Mouse (Mus musculus) limb, embryonic 11.5 days (tissue): ENCODE measurements around the gene Kri1. TPM values are rescaled to one million over a fixed set of nuclear protein-coding genes. Genes with fewer than 3 reads are reported as not detected.
A peak's percentile ranks its signal among the peaks of the same experiment; 100 is the strongest.
"Not testable (repeated sequence)": the region's sequence is repeated elsewhere in the genome, so short reads cannot be mapped to it uniquely, and the experiment has no call there.

Experiments used
- ATAC-seq: fragments of 200-750 bp; cut with Nextera tagmentation; 2 replicates; pipeline ENCODE4 v1.8.0; 2017; ENCODE audit warnings: low read depth; ENCODE audit not compliant: insufficient number of reproducible peaks, low FRiP score, low TSS enrichment
- DNase-seq: peaks from one replicate; pipeline ENCODE4 v3.0.0-alpha.2; 2015; ENCODE audit warnings: low spot score
- H3K27ac ChIP-seq: fragments of 300-500 bp; sonication (generic); replicated peaks from 2 replicates; pipeline ENCODE4 v1.5.1; 2014; ENCODE audit warnings: low read depth, mild to moderate bottlenecking, low read length
- H3K27me3 ChIP-seq: fragments of 300-500 bp; sonication (generic); 2 replicates; pipeline ENCODE4 v1.6.1; 2014; ENCODE audit warnings: mild to moderate bottlenecking, low read length, mixed read lengths; ENCODE audit not compliant: control insufficient read depth, insufficient read depth
- H3K36me3 ChIP-seq: fragments of 300-500 bp; sonication (generic); 2 replicates; pipeline ENCODE4 v1.6.1; 2014; ENCODE audit warnings: mild to moderate bottlenecking, low read length, moderate library complexity, mixed read lengths; ENCODE audit not compliant: control insufficient read depth, insufficient read depth
- H3K4me1 ChIP-seq: fragments of 300-500 bp; sonication (generic); 2 replicates; pipeline ENCODE4 v1.6.1; 2014; ENCODE audit warnings: low read length, mixed read lengths; ENCODE audit not compliant: control insufficient read depth, insufficient read depth
- H3K4me2 ChIP-seq: fragments of 300-500 bp; sonication (generic); 2 replicates; pipeline ENCODE4 v1.6.1; 2014; ENCODE audit warnings: low read depth, mild to moderate bottlenecking, moderate library complexity; ENCODE audit not compliant: severe bottlenecking
- H3K4me3 ChIP-seq: fragments of 300-500 bp; sonication (generic); 2 replicates; pipeline ENCODE4 v1.5.1; 2014; ENCODE audit warnings: low read depth, low read length
- H3K9ac ChIP-seq: fragments of 300-500 bp; sonication (generic); 2 replicates; pipeline ENCODE4 v1.6.1; 2014; ENCODE audit warnings: mild to moderate bottlenecking, low read length
- H3K9me3 ChIP-seq: fragments of 300-500 bp; sonication (generic); 2 replicates; pipeline ENCODE4 v1.6.1; 2016; ENCODE audit warnings: low read length; ENCODE audit not compliant: control insufficient read depth
- WGBS: fragments of 180-500 bp; shearing (Covaris S2); extraction: QIAGEN DNeasy Blood & Tissue Kit; methylation state at CpG from one replicate; pipeline ENCODE4 v1.1.7; 2014; 5-methylcytosine and 5-hydroxymethylcytosine counted together
- polyA plus RNA-seq: library from polyadenylated mRNA; unstranded; fragments of >200 nt; fragmentation: Nextera tagmentation; extraction: Ambion mirVana; gene quantifications from 2 replicates; pipeline ENCODE4 v1.2.1, GENCODE M21; 2014

Kri1 gene
- polyA plus RNA-seq, 1 experiment from 2014 or later = 14.1 TPM

DNA sequence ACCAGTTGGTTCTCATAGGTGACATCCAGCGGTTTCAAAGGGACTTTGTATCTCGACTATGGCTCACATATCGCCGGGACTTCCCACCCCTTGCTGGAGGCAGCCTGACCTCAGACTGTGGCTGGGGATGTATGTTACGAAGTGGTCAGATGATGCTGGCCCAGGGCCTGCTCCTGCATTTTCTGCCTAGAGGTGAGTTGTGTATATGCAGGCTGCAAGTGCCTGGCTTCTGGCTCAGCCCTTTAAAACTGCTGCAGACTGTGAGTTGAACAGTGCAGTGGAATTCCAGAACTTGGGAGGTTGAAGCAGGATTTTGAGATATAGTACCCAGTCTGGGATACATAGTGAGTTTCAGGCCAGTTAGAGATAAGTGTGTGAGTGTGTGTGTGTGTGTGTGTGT lies 20.9 kb downstream of the Kri1 start:
- H3K4me3 ChIP-seq = no peak overlapping the region
- no peak overlapping the region for H3K4me2 ChIP-seq
- no peaks in the 10 kb centered on the region for H3K9me3 ChIP-seq
- H3K36me3 ChIP-seq = peaks cover 19% of the 10 kb centered on the region
- peaks cover 8% of the 10 kb centered on the region for H3K4me1 ChIP-seq
- ATAC-seq (no peak), DNase-seq (no peak)
- no peaks in the 10 kb centered on the region for H3K27me3 ChIP-seq
- no peak overlapping the region for H3K27ac ChIP-seq
- no peak overlapping the region for H3K9ac ChIP-seq
- 82% methylated on average over 5 of the region's 5 CpGs for WGBS

DNA sequence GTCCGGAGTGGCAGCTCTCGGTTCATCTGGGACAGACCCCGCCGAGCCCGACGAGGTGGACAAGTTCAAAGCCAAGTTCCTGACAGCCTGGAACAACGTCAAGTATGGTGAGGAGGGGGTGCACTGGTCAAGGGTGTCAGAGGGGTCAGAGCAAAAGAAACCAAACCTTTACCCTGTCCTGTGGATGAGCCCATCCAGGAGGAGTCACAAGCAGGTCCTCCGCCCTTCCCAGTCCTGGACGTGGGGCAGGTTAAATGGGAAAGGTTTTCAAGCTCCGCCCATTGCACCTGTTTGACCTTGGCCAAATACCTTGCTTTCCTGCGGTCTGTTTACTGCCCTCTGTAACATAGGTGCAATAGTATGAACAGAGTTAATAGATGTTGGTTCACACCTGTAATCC lies 22.2 kb downstream of the Kri1 start:
- Histone ChIP-seq H3K9me3 (no peaks in the 10 kb centered on the region), H3K9ac (peak overlapping the region; percentile 67), H3K4me1 (peaks cover 8% of the 10 kb centered on the region), H3K4me2 (peak overlapping the region; percentile 76), H3K4me3 (peak overlapping the region; percentile 66), H3K27ac (no peak overlapping the region), H3K36me3 (peaks cover 17% of the 10 kb centered on the region), H3K27me3 (no peaks in the 10 kb centered on the region)
- ATAC-seq = peak; percentile 19; the same call in 1 of the 2 replicates
- 4% methylated on average over 11 of the region's 11 CpGs for WGBS
- DNase-seq = no peak

DNA sequence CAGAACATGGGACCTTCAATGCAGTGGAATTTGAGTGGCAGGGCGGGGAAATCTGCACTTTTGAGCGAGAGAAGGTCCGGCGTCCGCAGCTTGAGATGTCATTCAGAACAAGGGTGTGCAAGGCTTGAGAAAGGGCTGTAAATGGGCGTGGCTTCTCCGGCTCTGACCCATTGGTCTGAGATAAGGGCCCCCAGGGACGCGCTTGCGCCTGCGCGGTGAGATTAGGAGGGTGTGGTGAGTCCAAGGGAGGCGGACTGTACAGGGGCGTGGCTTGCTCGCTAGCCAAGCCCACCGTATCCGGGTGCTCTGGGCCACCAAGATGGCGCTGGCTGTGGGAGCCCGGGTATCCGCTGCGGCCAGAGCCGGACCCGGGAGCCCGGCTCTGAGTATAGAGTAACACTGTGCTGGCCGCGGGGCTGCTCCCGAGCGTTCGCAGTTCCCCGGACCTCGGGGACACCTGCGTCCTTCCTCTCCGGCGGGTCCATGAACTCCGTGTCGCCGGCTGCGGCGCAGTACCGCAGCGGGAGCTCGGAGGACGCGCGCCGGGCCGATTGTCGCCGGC lies 22.7 kb downstream of the Kri1 start, which contains the start of gene Atg4d:
Gene Atg4d (plus strand): TSS at position 294 of the 562 bp plus-strand sequence.
- Histone ChIP-seq H3K4me1 (peaks cover 8% of the 10 kb centered on the region), H3K9ac (peak within 1 kb of the TSS; percentile 67), H3K9me3 (no peaks in the 10 kb centered on the region), H3K4me2 (peak within 1 kb of the TSS; percentile 76), H3K27ac (peak within 1 kb of the TSS; percentile 23), H3K27me3 (no peaks in the 10 kb centered on the region), H3K36me3 (peaks cover 12% of the 10 kb centered on the region), H3K4me3 (peak within 1 kb of the TSS; percentile 66)
- under 1% methylated on average over 42 of the region's 49 CpGs for WGBS
- peak; percentile 94 for ATAC-seq
- peak; percentile 99 for DNase-seq

DNA sequence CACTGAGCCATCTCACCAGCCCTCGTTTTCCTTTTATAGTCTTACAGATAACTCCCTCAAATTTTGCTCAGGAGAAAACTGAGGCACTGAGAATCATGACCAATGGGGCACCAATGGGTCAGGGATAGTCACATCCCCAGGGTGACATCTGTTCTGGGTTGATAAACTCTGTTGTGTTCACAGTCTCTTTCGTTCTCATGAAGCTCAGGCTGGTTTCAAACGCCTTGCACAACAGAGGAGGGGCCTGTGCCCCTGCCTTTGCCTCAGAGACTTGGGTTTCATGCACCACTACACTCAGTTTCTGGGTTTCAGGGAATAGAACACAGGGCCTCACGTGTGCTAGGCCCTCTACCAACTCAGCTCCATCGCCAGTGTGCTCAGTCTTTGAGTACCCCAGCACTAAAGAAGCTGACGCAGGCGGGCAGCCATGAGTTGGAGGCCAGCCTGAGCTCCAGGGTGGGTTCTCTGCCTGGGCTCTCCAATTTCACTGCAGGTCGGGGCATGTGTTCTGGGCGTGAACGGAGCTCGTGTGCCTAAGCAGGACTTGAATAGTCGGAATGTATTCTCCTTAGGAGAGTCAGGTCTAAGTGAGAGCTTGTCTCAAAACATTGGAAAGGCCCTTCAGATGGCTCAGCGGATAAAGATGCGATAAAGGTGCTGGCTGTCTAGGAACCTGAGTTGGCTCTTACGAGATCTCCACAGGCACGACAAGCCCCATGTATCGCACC lies 23.3 kb downstream of the Kri1 start:
- DNase-seq (no peak), ATAC-seq (peak; percentile 52)
- H3K4me1 ChIP-seq = peaks cover 8% of the 10 kb centered on the region
- H3K9me3 ChIP-seq = no peaks in the 10 kb centered on the region
- H3K27ac ChIP-seq = peak overlapping the region; percentile 23
- peak overlapping the region; percentile 0; the same call in 1 of the 2 replicates for H3K9ac ChIP-seq
- H3K4me2 ChIP-seq = peak overlapping the region; percentile 56
- WGBS = 16% methylated on average over 17 of the region's 17 CpGs
- H3K36me3 ChIP-seq = peaks cover 11% of the 10 kb centered on the region
- H3K27me3 ChIP-seq = no peaks in the 10 kb centered on the region
- peak overlapping the region; percentile 66 for H3K4me3 ChIP-seq

DNA sequence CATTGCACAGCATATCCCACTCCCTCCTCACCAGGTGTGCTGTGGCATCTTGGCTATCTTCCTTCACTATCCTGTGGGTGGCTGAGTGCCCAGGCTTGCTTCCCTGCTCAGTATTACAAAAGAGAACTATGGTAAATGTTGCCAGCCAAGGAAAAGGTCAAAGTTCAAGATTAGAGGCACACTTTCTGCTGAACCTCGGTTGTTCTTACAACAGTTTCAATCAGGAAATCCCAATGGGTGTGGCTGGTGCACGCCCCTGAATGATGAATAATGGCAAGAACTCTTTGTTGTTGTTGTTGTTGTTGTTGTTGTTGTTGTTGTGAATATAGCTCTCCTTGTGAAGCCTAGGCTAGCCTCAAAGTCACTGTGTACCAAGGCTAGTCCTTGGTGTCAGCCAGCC lies 25.9 kb downstream of the Kri1 start:
- WGBS = 77% methylated on average over 2 of the region's 2 CpGs
- DNase-seq = no peak
- Histone ChIP-seq H3K27me3 (no peaks in the 10 kb centered on the region), H3K9ac (no peak overlapping the region), H3K4me2 (no peak overlapping the region), H3K4me3 (no peak overlapping the region), H3K36me3 (no peaks in the 10 kb centered on the region; the same call in 1 of the 2 replicates), H3K4me1 (peaks cover 8% of the 10 kb centered on the region), H3K27ac (no peak overlapping the region), H3K9me3 (no peaks in the 10 kb centered on the region)
- no peak for ATAC-seq

DNA sequence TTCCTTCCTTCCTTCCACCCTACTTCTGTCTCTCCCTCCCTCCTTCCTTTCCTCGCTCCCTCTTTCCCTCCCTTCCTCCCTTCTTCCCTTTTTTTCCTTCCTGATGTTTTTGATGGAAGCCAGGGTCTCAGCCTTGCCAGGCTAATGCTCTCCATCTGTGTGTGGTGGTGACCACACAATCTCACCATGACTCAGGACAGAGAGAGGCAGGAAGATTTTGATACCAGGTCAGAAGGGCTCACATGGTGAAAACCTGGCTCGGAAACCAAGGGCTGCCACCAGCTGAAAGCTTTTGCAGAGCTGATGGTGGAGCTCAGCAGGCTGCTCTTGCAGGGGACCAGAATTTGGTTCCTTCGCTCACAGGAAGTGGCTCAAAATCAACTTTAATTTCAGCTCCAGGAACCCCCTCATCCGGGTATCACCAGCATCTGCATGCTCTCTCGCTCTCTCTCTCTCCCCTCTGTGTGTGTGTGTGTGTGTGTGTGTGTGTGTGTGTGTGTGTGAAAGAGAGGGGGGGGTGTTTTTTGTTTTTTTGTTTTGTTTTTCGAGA lies 27.2 kb downstream of the Kri1 start:
- ATAC-seq = no peak
- Histone ChIP-seq H3K4me1 (peaks cover 4% of the 10 kb centered on the region; the same call in 1 of the 2 replicates), H3K9ac (no peak overlapping the region), H3K27ac (no peak overlapping the region), H3K9me3 (no peaks in the 10 kb centered on the region), H3K36me3 (no peaks in the 10 kb centered on the region), H3K27me3 (no peaks in the 10 kb centered on the region), H3K4me3 (no peak overlapping the region), H3K4me2 (no peak overlapping the region)
- WGBS = 69% methylated on average over 6 of the region's 6 CpGs
- no peak for DNase-seq

DNA sequence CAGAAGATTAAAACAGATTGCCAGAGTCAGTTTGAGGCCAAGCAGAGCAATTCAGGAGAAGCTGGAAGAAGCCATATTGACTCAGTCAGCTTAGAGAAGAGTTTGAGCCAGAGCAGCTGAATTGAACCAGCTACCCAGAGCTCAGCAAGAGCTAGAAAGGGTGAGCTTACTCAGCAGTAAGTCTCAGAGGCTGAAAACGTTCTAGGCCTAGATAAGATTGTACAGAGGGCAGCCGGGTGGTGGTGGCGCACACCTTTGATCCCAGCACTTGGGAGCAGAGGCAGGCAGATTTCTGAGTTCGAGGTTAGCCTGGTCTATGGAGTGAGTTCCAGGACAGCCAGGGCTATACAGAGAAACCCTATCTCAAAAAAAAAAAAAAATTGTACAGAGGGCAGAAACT lies 31.4 kb downstream of the Kri1 start:
- H3K9ac ChIP-seq, H3K27me3 ChIP-seq, H3K9me3 ChIP-seq, H3K4me2 ChIP-seq, ATAC-seq, H3K36me3 ChIP-seq, DNase-seq, H3K4me1 ChIP-seq, H3K4me3 ChIP-seq, H3K27ac ChIP-seq: not testable (repeated sequence)
- 79% methylated on average over 4 of the region's 4 CpGs for WGBS

DNA sequence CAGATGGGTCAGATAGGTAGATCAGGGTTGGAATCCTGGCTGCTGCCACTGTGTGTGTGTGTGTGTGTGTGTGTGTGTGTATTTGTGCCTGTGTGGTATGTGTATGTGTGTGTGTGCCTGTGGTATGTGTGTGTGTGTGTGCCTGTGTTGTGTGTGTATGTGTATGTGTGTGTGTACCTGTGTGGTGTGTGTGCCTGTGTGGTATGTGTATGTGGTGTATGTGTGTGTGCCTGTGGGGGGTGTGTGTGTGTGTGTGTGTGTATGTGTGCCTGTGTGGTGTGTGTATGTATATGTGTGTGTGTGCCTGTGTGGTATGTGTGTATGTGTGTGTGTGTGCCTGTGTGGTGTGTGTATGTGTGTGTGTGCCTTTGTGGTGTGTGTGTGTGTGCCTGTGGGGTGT lies 33.1 kb downstream of the Kri1 start:
- no peak for DNase-seq
- Histone ChIP-seq H3K4me3 (no peak overlapping the region), H3K27ac (no peak overlapping the region), H3K4me2 (no peak overlapping the region), H3K36me3 (no peaks in the 10 kb centered on the region), H3K27me3 (peaks cover 17% of the 10 kb centered on the region), H3K4me1 (peaks cover 7% of the 10 kb centered on the region; the same call in 1 of the 2 replicates), H3K9ac (no peak overlapping the region), H3K9me3 (no peaks in the 10 kb centered on the region)
- ATAC-seq = no peak
